Mouse (Mus musculus): ENCODE data around the gene Gkn1. TPM values are rescaled to one million over a fixed set of nuclear protein-coding genes. Genes with fewer than 3 reads are reported as not detected.

The Gkn1 gene
- polyA plus RNA-seq, 1 experiment = not detected

DNA sequence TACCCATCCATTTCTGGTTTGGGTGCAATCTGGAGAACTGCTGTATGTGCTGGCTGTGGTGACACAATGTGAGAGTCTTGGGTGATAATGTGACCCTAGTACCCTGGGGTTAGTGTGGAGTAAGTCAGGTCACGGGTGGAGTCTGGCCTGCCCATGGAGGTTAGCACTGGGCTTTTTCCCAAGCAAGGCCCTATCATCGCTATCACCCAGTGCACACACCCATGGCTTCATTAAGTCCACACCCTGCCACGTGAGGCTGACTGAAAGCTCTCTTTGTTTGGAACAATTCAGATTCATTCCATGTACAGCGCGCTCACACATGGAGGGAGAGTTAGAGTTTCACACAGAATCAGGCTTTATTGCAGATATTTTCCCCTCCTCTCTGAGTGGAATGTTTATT is 3.7 kb upstream of the Gkn1 start:
- TF ChIP-seq REST (IDR thresholded peaks at IDR 0.05; ENCODE audit: insufficient read depth, insufficient read length) (no peak), POLR2AphosphoS2 (IDR thresholded peaks at IDR 0.05; ENCODE audit: insufficient read length, low read depth) (no peak), SRF (IDR thresholded peaks at IDR 0.05; ENCODE audit: control insufficient read depth, insufficient read length, low read depth) (no peak), CEBPB (IDR thresholded peaks at IDR 0.05; ENCODE audit: insufficient read depth, poor library complexity, severe bottlenecking) (no peak), TCF3 (IDR thresholded peaks at IDR 0.05; ENCODE audit: insufficient read length, low read depth) (no peak), TCF12 (IDR thresholded peaks at IDR 0.05; ENCODE audit: insufficient read depth, poor library complexity, severe bottlenecking) (no peak)
- H3ac ChIP-seq (ENCODE audit: control insufficient read depth, insufficient read length) = no peak overlapping the region
- H3K4me3 ChIP-seq = no peak overlapping the region
- H3K79me2 ChIP-seq (ENCODE audit: control insufficient read depth, insufficient read depth) = no peaks in the 10 kb centered on the region
- no peaks in the 10 kb centered on the region for H3K36me3 ChIP-seq (ENCODE audit: control insufficient read depth, insufficient read depth)
- H3K27me3 ChIP-seq (ENCODE audit: control insufficient read depth, insufficient read depth, insufficient read length) = no peaks in the 10 kb centered on the region
- no peak overlapping the region for H3K4me2 ChIP-seq (ENCODE audit: low read depth)

DNA sequence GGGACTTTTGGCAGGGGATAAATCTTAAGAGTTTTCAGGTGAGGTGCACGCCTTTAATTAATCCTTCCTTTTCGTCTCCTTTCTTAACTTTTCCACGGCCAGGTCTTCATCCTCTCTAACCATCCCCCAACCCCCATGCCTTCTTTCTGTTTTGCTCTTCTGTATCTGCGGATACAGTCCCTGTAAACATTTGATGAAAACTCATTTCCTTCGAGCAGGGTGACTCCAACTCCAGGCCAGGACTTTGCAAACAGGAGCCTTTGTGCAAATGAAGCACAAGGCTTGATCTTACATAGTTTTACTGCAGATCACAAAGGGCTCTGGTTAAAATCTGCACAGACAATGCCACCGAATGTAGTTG is 14.8 kb downstream of the Gkn1 start:
- TF ChIP-seq SRF (IDR thresholded peaks at IDR 0.05; ENCODE audit: control insufficient read depth, insufficient read length, low read depth) (no peak), CEBPB (IDR thresholded peaks at IDR 0.05; ENCODE audit: insufficient read depth, poor library complexity, severe bottlenecking) (no peak), POLR2A (IDR thresholded peaks at IDR 0.05; ENCODE audit: insufficient read length, low read depth) (no peak), USF1 (IDR thresholded peaks at IDR 0.05; ENCODE audit: low read depth) (no peak), REST (IDR thresholded peaks at IDR 0.05; ENCODE audit: insufficient read depth, insufficient read length) (no peak), TCF3 (IDR thresholded peaks at IDR 0.05; ENCODE audit: insufficient read length, low read depth) (no peak), TCF12 (IDR thresholded peaks at IDR 0.05; ENCODE audit: insufficient read depth, poor library complexity, severe bottlenecking) (no peak), POLR2AphosphoS2 (IDR thresholded peaks at IDR 0.05; ENCODE audit: insufficient read length, low read depth) (no peak), MYOD1 (IDR thresholded peaks at IDR 0.05; ENCODE audit: control insufficient read depth in 1 of 3, insufficient read length in 2 of 3, low read depth in 2 of 3) (no peak)
- no peaks in the 10 kb centered on the region for H3K36me3 ChIP-seq (ENCODE audit: control insufficient read depth, insufficient read depth)
- H3K4me3 ChIP-seq = peak overlapping the region; percentile 50
- H3K4me2 ChIP-seq (ENCODE audit: low read depth) = no peak overlapping the region
- peaks cover 8% of the 10 kb centered on the region for H3K79me2 ChIP-seq (ENCODE audit: control insufficient read depth, insufficient read depth)
- peak overlapping the region; percentile 35 for H3ac ChIP-seq (ENCODE audit: control insufficient read depth, insufficient read length)
- H3K27me3 ChIP-seq (ENCODE audit: control insufficient read depth, insufficient read depth, insufficient read length) = peaks cover 5% of the 10 kb centered on the region

DNA sequence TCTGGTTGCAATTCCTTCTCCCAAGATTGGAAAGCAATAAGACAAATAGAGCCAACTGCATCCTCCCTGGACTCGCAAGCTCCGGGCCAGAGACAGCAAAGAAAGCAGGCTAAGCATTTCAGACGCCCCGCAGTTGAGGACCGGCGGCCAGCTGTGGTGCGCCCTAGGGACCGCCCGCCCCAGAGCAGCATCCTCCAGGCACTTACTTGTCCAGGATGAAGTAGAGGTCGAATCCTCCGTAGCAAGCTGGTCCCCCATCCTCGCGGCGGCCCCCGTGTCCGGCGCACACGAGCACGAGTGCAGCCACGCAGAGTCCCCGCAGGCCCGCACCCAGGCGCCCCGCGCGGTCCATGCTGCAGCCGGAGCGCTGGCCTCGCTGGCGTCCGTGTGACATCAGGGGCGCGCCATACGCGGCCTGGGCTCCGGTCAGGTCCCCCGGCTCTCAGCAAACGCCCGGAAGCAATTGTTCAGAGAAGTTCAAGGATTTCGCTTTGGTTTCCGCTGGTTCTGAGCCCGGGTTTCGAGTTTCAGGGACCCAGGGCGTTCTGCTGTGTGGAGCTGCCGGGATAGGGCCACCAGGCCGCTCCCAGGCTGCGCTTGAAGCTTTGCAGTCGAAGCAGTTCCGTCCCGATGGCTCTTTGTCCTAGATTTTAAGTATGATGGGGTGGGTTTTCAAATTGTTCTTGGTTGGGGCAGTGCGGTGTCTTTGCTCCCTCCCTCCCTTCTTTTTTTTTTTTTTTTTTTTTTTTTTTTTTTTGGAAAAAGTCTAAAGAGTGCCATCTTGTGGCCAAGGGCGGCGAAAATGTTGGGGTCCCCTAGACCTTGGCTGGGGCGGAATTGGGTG is 15.4 kb downstream of the Gkn1 start, which contains the start of gene Antxr1:
Antxr1 (minus strand) TSS at position 731 of the 844 bp plus-strand sequence.
- TF ChIP-seq CEBPB (IDR thresholded peaks at IDR 0.05; ENCODE audit: insufficient read depth, poor library complexity, severe bottlenecking) = no peak
- TF ChIP-seq MYOG (IDR thresholded peaks at IDR 0.05; ENCODE audit: control insufficient read depth in 1 of 3, insufficient read depth in 1 of 3, insufficient read length in 2 of 3, low read depth in 2 of 3) = peak in 1 of 3 experiments; percentile 1
- peak; percentile 42 for TF ChIP-seq POLR2A (IDR thresholded peaks at IDR 0.05; ENCODE audit: insufficient read length, low read depth)
- no peak for TF ChIP-seq SRF (IDR thresholded peaks at IDR 0.05; ENCODE audit: control insufficient read depth, insufficient read length, low read depth)
- H3K36me3 ChIP-seq (ENCODE audit: control insufficient read depth, insufficient read depth) = no peaks in the 10 kb centered on the region

DNA sequence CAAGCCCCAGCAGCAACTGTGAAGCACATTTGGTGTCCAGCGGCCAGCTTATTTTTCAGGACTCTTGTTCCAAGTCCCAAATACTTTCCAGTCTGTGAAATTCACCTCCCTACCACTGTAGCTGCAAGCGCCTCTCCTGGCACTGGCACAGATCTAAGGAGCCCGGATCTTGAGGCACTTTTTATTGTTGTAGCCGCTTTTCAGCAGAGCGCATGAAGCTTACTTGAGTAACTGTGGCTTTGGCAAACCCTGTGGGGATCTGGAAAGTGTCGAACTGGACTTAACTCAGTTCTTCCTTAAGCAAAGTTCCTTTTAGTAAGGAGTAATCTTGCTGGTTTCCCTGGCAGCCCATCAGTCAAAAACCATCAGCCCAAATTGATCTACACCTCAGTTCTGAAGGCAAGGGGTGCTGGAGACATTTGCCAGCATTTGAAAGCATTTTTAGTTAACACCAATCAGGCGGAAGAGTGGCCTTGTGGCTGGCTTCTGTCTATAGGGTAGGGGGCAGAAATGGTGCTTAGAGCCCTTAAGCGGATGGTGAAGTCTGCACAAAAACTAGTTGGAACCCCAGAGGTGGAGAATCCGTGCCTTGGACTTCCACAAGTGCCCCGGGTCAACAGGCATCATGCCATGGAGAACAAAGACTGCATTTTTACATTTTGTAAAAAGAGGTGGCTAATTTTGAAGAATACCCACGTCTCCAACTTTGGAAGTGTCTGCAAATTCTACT is 16.2 kb downstream of the Gkn1 start:
- no peak for TF ChIP-seq MAX (IDR thresholded peaks at IDR 0.05; ENCODE audit: low read depth)
- TF ChIP-seq POLR2AphosphoS2 (IDR thresholded peaks at IDR 0.05; ENCODE audit: insufficient read length, low read depth) = no peak
- TF ChIP-seq POLR2A (IDR thresholded peaks at IDR 0.05; ENCODE audit: insufficient read length, low read depth) = no peak
- no peak for TF ChIP-seq SRF (IDR thresholded peaks at IDR 0.05; ENCODE audit: control insufficient read depth, insufficient read length, low read depth)
- no peak for TF ChIP-seq MYOG (IDR thresholded peaks at IDR 0.05; ENCODE audit: control insufficient read depth in 1 of 3, insufficient read depth in 1 of 3, insufficient read length in 2 of 3, low read depth in 2 of 3)
- TF ChIP-seq TCF12 (IDR thresholded peaks at IDR 0.05; ENCODE audit: insufficient read depth, poor library complexity, severe bottlenecking) = no peak
- no peak for TF ChIP-seq MYOD1 (IDR thresholded peaks at IDR 0.05; ENCODE audit: control insufficient read depth in 1 of 3, insufficient read length in 2 of 3, low read depth in 2 of 3)
- no peak for TF ChIP-seq CEBPB (IDR thresholded peaks at IDR 0.05; ENCODE audit: insufficient read depth, poor library complexity, severe bottlenecking)
- TF ChIP-seq E2F4 (IDR thresholded peaks at IDR 0.05; ENCODE audit: insufficient read depth) = no peak
- no peak for TF ChIP-seq TCF3 (IDR thresholded peaks at IDR 0.05; ENCODE audit: insufficient read length, low read depth)
- TF ChIP-seq USF1 (IDR thresholded peaks at IDR 0.05; ENCODE audit: low read depth) = no peak
- TF ChIP-seq REST (IDR thresholded peaks at IDR 0.05; ENCODE audit: insufficient read depth, insufficient read length) = no peak
- peaks cover 8% of the 10 kb centered on the region for H3K79me2 ChIP-seq (ENCODE audit: control insufficient read depth, insufficient read depth)
- peaks cover 5% of the 10 kb centered on the region for H3K27me3 ChIP-seq (ENCODE audit: control insufficient read depth, insufficient read depth, insufficient read length)

More for the DNA sequence above, 15.4 kb downstream of the Gkn1 start, which contains the start of gene Antxr1:
- H3ac ChIP-seq (ENCODE audit: control insufficient read depth, insufficient read length) = peak within 1 kb of the TSS; percentile 35
- peaks cover 8% of the 10 kb centered on the region for H3K79me2 ChIP-seq (ENCODE audit: control insufficient read depth, insufficient read depth)
- H3K27me3 ChIP-seq (ENCODE audit: control insufficient read depth, insufficient read depth, insufficient read length) = peaks cover 5% of the 10 kb centered on the region
- H3K4me3 ChIP-seq = peak within 1 kb of the TSS; percentile 50
- peak within 1 kb of the TSS; percentile 91 for H3K4me2 ChIP-seq (ENCODE audit: low read depth)

More for the DNA sequence above, 16.2 kb downstream of the Gkn1 start:
- Histone ChIP-seq H3K4me3 (peak overlapping the region; percentile 50), H3K36me3 (ENCODE audit: control insufficient read depth, insufficient read depth) (no peaks in the 10 kb centered on the region), H3K4me2 (ENCODE audit: low read depth) (peak overlapping the region; percentile 91), H3ac (ENCODE audit: control insufficient read depth, insufficient read length) (peak overlapping the region; percentile 35)
